Mouse (Mus musculus): Measurements from ENCODE around the gene Rps6ka2. TPM values are rescaled to one million over a fixed set of nuclear protein-coding genes. Genes with fewer than 3 reads are reported as not detected.

Gene Rps6ka2
- polyA plus RNA-seq, 1 experiment from 2014 or later: 5.3 TPM

GRCm38 (mm10) chr17:7217791-7218329 is 47.9 kb downstream of the Rps6ka2 start:
- Histone ChIP-seq H3K27ac (ENCODE audit: low read length) (no peak overlapping the region), H3K27me3 (replicated peaks; ENCODE audit: control insufficient read depth, insufficient read depth, low read length) (no peaks in the 10 kb centered on the region), H3K4me2 (ENCODE audit: low read depth, low read length) (no peak overlapping the region), H3K4me1 (ENCODE audit: control insufficient read depth, insufficient read depth, low read length) (peaks cover 13% of the 10 kb centered on the region), H3K36me3 (ENCODE audit: control insufficient read depth, insufficient read depth, low read length) (no peaks in the 10 kb centered on the region), H3K9ac (ENCODE audit: low read depth, low read length) (no peak overlapping the region), H3K4me3 (ENCODE audit: low read length) (no peak overlapping the region), H3K9me3 (ENCODE audit: control insufficient read depth, low read length) (no peaks in the 10 kb centered on the region)
- no peak for ATAC-seq
- 74% methylated on average over 11 of the region's 11 CpGs for WGBS

GRCm38 (mm10) chr17:7218396-7218795 is 48.5 kb downstream of the Rps6ka2 start:
- no peaks in the 10 kb centered on the region for H3K27me3 ChIP-seq (replicated peaks; ENCODE audit: control insufficient read depth, insufficient read depth, low read length)
- ATAC-seq: no peak
- no peaks in the 10 kb centered on the region for H3K9me3 ChIP-seq (ENCODE audit: control insufficient read depth, low read length)
- H3K36me3 ChIP-seq (ENCODE audit: control insufficient read depth, insufficient read depth, low read length): no peaks in the 10 kb centered on the region
- H3K27ac ChIP-seq (ENCODE audit: low read length): no peak overlapping the region
- peak overlapping the region; percentile 29; the same call in 1 of the 2 replicates for H3K9ac ChIP-seq (ENCODE audit: low read depth, low read length)
- H3K4me3 ChIP-seq (ENCODE audit: low read length): no peak overlapping the region
- 85% methylated on average over 9 of the region's 9 CpGs for WGBS
- H3K4me1 ChIP-seq (ENCODE audit: control insufficient read depth, insufficient read depth, low read length): peaks cover 13% of the 10 kb centered on the region
- H3K4me2 ChIP-seq (ENCODE audit: low read depth, low read length): no peak overlapping the region

- ATAC-seq: peak; percentile 85
- Histone ChIP-seq H3K4me2 (ENCODE audit: low read depth, low read length) (no peak overlapping the region), H3K27ac (ENCODE audit: low read length) (no peak overlapping the region), H3K36me3 (ENCODE audit: control insufficient read depth, insufficient read depth, low read length) (no peaks in the 10 kb centered on the region), H3K9ac (ENCODE audit: low read depth, low read length) (0 out of 2 replicates have a peak overlapping the region, but pooled peaks have one; percentile 27), H3K9me3 (ENCODE audit: control insufficient read depth, low read length) (no peaks in the 10 kb centered on the region), H3K4me3 (ENCODE audit: low read length) (no peak overlapping the region), H3K4me1 (ENCODE audit: control insufficient read depth, insufficient read depth, low read length) (peaks cover 13% of the 10 kb centered on the region), H3K27me3 (replicated peaks; ENCODE audit: control insufficient read depth, insufficient read depth, low read length) (no peaks in the 10 kb centered on the region)
- WGBS: 29% methylated on average over 11 of the region's 11 CpGs
Observed at GRCm38 (mm10) chr17:7219044-7219718, 49.3 kb downstream of the Rps6ka2 start.

GRCm38 (mm10) chr17:7221310-7221709 is 51.4 kb downstream of the Rps6ka2 start:
- H3K4me2 ChIP-seq (ENCODE audit: low read depth, low read length): no peak overlapping the region
- no peaks in the 10 kb centered on the region for H3K27me3 ChIP-seq (replicated peaks; ENCODE audit: control insufficient read depth, insufficient read depth, low read length)
- no peak for ATAC-seq
- H3K4me1 ChIP-seq (ENCODE audit: control insufficient read depth, insufficient read depth, low read length): peaks cover 13% of the 10 kb centered on the region
- no peaks in the 10 kb centered on the region for H3K9me3 ChIP-seq (ENCODE audit: control insufficient read depth, low read length)
- H3K36me3 ChIP-seq (ENCODE audit: control insufficient read depth, insufficient read depth, low read length): no peaks in the 10 kb centered on the region
- H3K27ac ChIP-seq (ENCODE audit: low read length): no peak overlapping the region
- H3K9ac ChIP-seq (ENCODE audit: low read depth, low read length): no peak overlapping the region
- H3K4me3 ChIP-seq (ENCODE audit: low read length): no peak overlapping the region
- 92% methylated on average over 4 of the region's 4 CpGs for WGBS

GRCm38 (mm10) chr17:7222198-7222597 is 52.3 kb downstream of the Rps6ka2 start:
- no peak overlapping the region for H3K27ac ChIP-seq (ENCODE audit: low read length)
- WGBS: 70% methylated on average over 3 of the region's 3 CpGs
- H3K36me3 ChIP-seq (ENCODE audit: control insufficient read depth, insufficient read depth, low read length): no peaks in the 10 kb centered on the region
- H3K9ac ChIP-seq (ENCODE audit: low read depth, low read length): no peak overlapping the region
- H3K4me1 ChIP-seq (ENCODE audit: control insufficient read depth, insufficient read depth, low read length): peaks cover 17% of the 10 kb centered on the region
- no peak for ATAC-seq
- no peaks in the 10 kb centered on the region for H3K9me3 ChIP-seq (ENCODE audit: control insufficient read depth, low read length)
- no peak overlapping the region for H3K4me3 ChIP-seq (ENCODE audit: low read length)
- no peaks in the 10 kb centered on the region for H3K27me3 ChIP-seq (replicated peaks; ENCODE audit: control insufficient read depth, insufficient read depth, low read length)
- no peak overlapping the region for H3K4me2 ChIP-seq (ENCODE audit: low read depth, low read length)

GRCm38 (mm10) chr17:7228545-7228944 is 58.6 kb downstream of the Rps6ka2 start:
- no peak for ATAC-seq
- Histone ChIP-seq H3K4me1 (ENCODE audit: control insufficient read depth, insufficient read depth, low read length) (peaks cover 7% of the 10 kb centered on the region; the same call in 1 of the 2 replicates), H3K9ac (ENCODE audit: low read depth, low read length) (no peak overlapping the region), H3K9me3 (ENCODE audit: control insufficient read depth, low read length) (no peaks in the 10 kb centered on the region), H3K36me3 (ENCODE audit: control insufficient read depth, insufficient read depth, low read length) (no peaks in the 10 kb centered on the region), H3K4me2 (ENCODE audit: low read depth, low read length) (no peak overlapping the region), H3K27ac (ENCODE audit: low read length) (no peak overlapping the region), H3K4me3 (ENCODE audit: low read length) (no peak overlapping the region), H3K27me3 (replicated peaks; ENCODE audit: control insufficient read depth, insufficient read depth, low read length) (no peaks in the 10 kb centered on the region)
- 84% methylated on average over 9 of the region's 9 CpGs for WGBS

GRCm38 (mm10) chr17:7231312-7231711 is 61.4 kb downstream of the Rps6ka2 start:
- Histone ChIP-seq H3K9me3 (ENCODE audit: control insufficient read depth, low read length) (no peaks in the 10 kb centered on the region), H3K36me3 (ENCODE audit: control insufficient read depth, insufficient read depth, low read length) (no peaks in the 10 kb centered on the region), H3K9ac (ENCODE audit: low read depth, low read length) (no peak overlapping the region), H3K27me3 (replicated peaks; ENCODE audit: control insufficient read depth, insufficient read depth, low read length) (no peaks in the 10 kb centered on the region), H3K4me3 (ENCODE audit: low read length) (no peak overlapping the region), H3K4me2 (ENCODE audit: low read depth, low read length) (no peak overlapping the region), H3K27ac (ENCODE audit: low read length) (no peak overlapping the region), H3K4me1 (ENCODE audit: control insufficient read depth, insufficient read depth, low read length) (peaks cover 7% of the 10 kb centered on the region; the same call in 1 of the 2 replicates)
- no peak for ATAC-seq
- WGBS: 74% methylated on average over 4 of the region's 4 CpGs

- Histone ChIP-seq H3K36me3 (ENCODE audit: control insufficient read depth, insufficient read depth, low read length) (no peaks in the 10 kb centered on the region), H3K9ac (ENCODE audit: low read depth, low read length) (no peak overlapping the region), H3K27me3 (replicated peaks; ENCODE audit: control insufficient read depth, insufficient read depth, low read length) (no peaks in the 10 kb centered on the region), H3K4me1 (ENCODE audit: control insufficient read depth, insufficient read depth, low read length) (peaks cover 5% of the 10 kb centered on the region; the same call in 1 of the 2 replicates), H3K4me2 (ENCODE audit: low read depth, low read length) (no peak overlapping the region), H3K4me3 (ENCODE audit: low read length) (no peak overlapping the region), H3K27ac (ENCODE audit: low read length) (no peak overlapping the region), H3K9me3 (ENCODE audit: control insufficient read depth, low read length) (no peaks in the 10 kb centered on the region)
- ATAC-seq: no peak
- WGBS: 82% methylated on average over 8 of the region's 8 CpGs
Observed at GRCm38 (mm10) chr17:7231790-7232189, 61.9 kb downstream of the Rps6ka2 start.

GRCm38 (mm10) chr17:7232400-7232799 is 62.5 kb downstream of the Rps6ka2 start:
- Histone ChIP-seq H3K4me3 (ENCODE audit: low read length) (no peak overlapping the region), H3K4me2 (ENCODE audit: low read depth, low read length) (no peak overlapping the region), H3K9ac (ENCODE audit: low read depth, low read length) (no peak overlapping the region), H3K4me1 (ENCODE audit: control insufficient read depth, insufficient read depth, low read length) (peaks cover 3% of the 10 kb centered on the region; the same call in 1 of the 2 replicates), H3K27ac (ENCODE audit: low read length) (no peak overlapping the region), H3K9me3 (ENCODE audit: control insufficient read depth, low read length) (no peaks in the 10 kb centered on the region), H3K27me3 (replicated peaks; ENCODE audit: control insufficient read depth, insufficient read depth, low read length) (no peaks in the 10 kb centered on the region), H3K36me3 (ENCODE audit: control insufficient read depth, insufficient read depth, low read length) (no peaks in the 10 kb centered on the region)
- ATAC-seq: no peak
- WGBS: 60% methylated on average over 7 of the region's 7 CpGs
